ENCODE assay signal across 8 mouse cellular contexts in genomic region chr2:127584436-127584858, GRCm38 (mm10). TPM values are rescaled to one million over a fixed set of nuclear protein-coding genes. Genes with fewer than 3 reads are reported as not detected.
DNase-seq lines count a peak whose midpoint lies in the region; ATAC-seq and TF ChIP-seq lines count a peak whose summit lies in the region.

No protein-coding gene starts in this region.

- peak; percentile 68 for TF ChIP-seq POLR2A in kidney, adult 2 months (IDR thresholded peaks at IDR 0.05; ENCODE audit: low read depth, low read length)
- peak; percentile 41; the same call in 1 of the 2 replicates for TF ChIP-seq POLR2A in spleen, adult 2 months (IDR thresholded peaks at IDR 0.05; ENCODE audit: low read depth, low read length)

- peak; percentile 81 for ATAC-seq in embryonic facial prominence, embryonic 13.5 days (ENCODE audit: insufficient number of reproducible peaks, insufficient read depth, low FRiP score, low TSS enrichment, low read depth)
- ATAC-seq in limb, embryonic 12.5 days (ENCODE audit: insufficient number of reproducible peaks, insufficient read depth, low FRiP score, low TSS enrichment, low read depth) = peak; percentile 88
- peak; percentile 91 for ATAC-seq in midbrain, embryonic 15.5 days (replicated peaks)

- peak; percentile 88 for DNase-seq in 3134 (ENCODE audit: extremely low read depth, insufficient read length, low spot score)
- peak; percentile 94 to 95 for DNase-seq in adrenal gland, postnatal 36 days
- DNase-seq in heart, adult 18-20 months = peak; percentile 94 to 95
- DNase-seq in kidney, adult 2 months = peak; percentile 98
- peak; percentile 86 to 90 for DNase-seq in spleen, adult 2 months (ENCODE audit: low read depth in 1 of 2, low spot score in 2 of 2)

- WGBS in embryonic facial prominence, embryonic 13.5 days = under 1% methylated on average over 24 of the region's 24 CpGs
- WGBS in kidney, adult 2 months = 0% methylated on average over 24 of the region's 24 CpGs
- under 1% methylated on average over 24 of the region's 24 CpGs for WGBS in limb, embryonic 12.5 days
- WGBS in midbrain, embryonic 15.5 days = under 1% methylated on average over 24 of the region's 24 CpGs
- WGBS in spleen, adult 2 months = 1% methylated on average over 24 of the region's 24 CpGs

- no peak overlapping the region for H3K27ac ChIP-seq in embryonic facial prominence, embryonic 13.5 days
- no peak overlapping the region for H3K27ac ChIP-seq in kidney, adult 2 months (ENCODE audit: insufficient read depth, low read depth, low read length)
- H3K27ac ChIP-seq in limb, embryonic 12.5 days = no peak overlapping the region
- H3K27ac ChIP-seq in midbrain, embryonic 15.5 days = peak overlapping the region; percentile 68
- H3K27ac ChIP-seq in spleen, adult 2 months (ENCODE audit: insufficient read depth, low read length) = no peak overlapping the region

- H3K9me3 ChIP-seq in embryonic facial prominence, embryonic 13.5 days = no peaks in the 10 kb centered on the region
- no peaks in the 10 kb centered on the region for H3K9me3 ChIP-seq in limb, embryonic 12.5 days
- no peaks in the 10 kb centered on the region for H3K9me3 ChIP-seq in midbrain, embryonic 15.5 days

- peak overlapping the region; percentile 64 for H3K4me3 ChIP-seq in embryonic facial prominence, embryonic 13.5 days
- H3K4me3 ChIP-seq in kidney, adult 2 months (ENCODE audit: insufficient read depth, low read depth, low read length) = peak overlapping the region; percentile 69
- peak overlapping the region; percentile 66 for H3K4me3 ChIP-seq in limb, embryonic 12.5 days (replicated peaks)
- peak overlapping the region; percentile 63 for H3K4me3 ChIP-seq in midbrain, embryonic 15.5 days
- peak overlapping the region; percentile 66 for H3K4me3 ChIP-seq in spleen, adult 2 months (ENCODE audit: extremely low read depth, insufficient read depth, insufficient read length)

- peak overlapping the region; percentile 84 for H3K9ac ChIP-seq in embryonic facial prominence, embryonic 13.5 days
- H3K9ac ChIP-seq in limb, embryonic 12.5 days (replicated peaks) = peak overlapping the region; percentile 68
- peak overlapping the region; percentile 59 for H3K9ac ChIP-seq in midbrain, embryonic 15.5 days

- peaks cover 9% of the 10 kb centered on the region; the same call in 1 of the 2 replicates for H3K36me3 ChIP-seq in embryonic facial prominence, embryonic 13.5 days
- no peaks in the 10 kb centered on the region for H3K36me3 ChIP-seq in kidney, adult 2 months (ENCODE audit: control insufficient read depth, insufficient read depth, low read length)
- H3K36me3 ChIP-seq in limb, embryonic 12.5 days = peaks cover 5% of the 10 kb centered on the region; the same call in 1 of the 2 replicates
- H3K36me3 ChIP-seq in midbrain, embryonic 15.5 days (replicated peaks) = no peaks in the 10 kb centered on the region
- no peaks in the 10 kb centered on the region for H3K36me3 ChIP-seq in spleen, adult 2 months (ENCODE audit: control insufficient read depth, insufficient read depth, low read length)

- TF ChIP-seq CTCF in kidney, adult 2 months (conservative IDR thresholded peaks at IDR 0.05; ENCODE audit: insufficient read depth, insufficient read length, low read depth, low read length) = no peak
- TF ChIP-seq CTCF in spleen, adult 2 months (IDR thresholded peaks at IDR 0.05; ENCODE audit: extremely low read depth, insufficient read depth, insufficient read length, insufficient replicate concordance) = no peak

- no peaks in the 10 kb centered on the region for H3K27me3 ChIP-seq in embryonic facial prominence, embryonic 13.5 days
- H3K27me3 ChIP-seq in kidney, adult 2 months (replicated peaks; ENCODE audit: control insufficient read depth, insufficient read depth, low read length) = no peaks in the 10 kb centered on the region
- no peaks in the 10 kb centered on the region for H3K27me3 ChIP-seq in limb, embryonic 12.5 days
- H3K27me3 ChIP-seq in midbrain, embryonic 15.5 days (replicated peaks) = no peaks in the 10 kb centered on the region
- H3K27me3 ChIP-seq in spleen, adult 2 months (ENCODE audit: control insufficient read depth, insufficient read depth, low read length) = no peaks in the 10 kb centered on the region

- peak overlapping the region; percentile 80 for H3K4me2 ChIP-seq in embryonic facial prominence, embryonic 13.5 days
- H3K4me2 ChIP-seq in limb, embryonic 12.5 days = peak overlapping the region; percentile 87
- H3K4me2 ChIP-seq in midbrain, embryonic 15.5 days = peak overlapping the region; percentile 83

- H3K4me1 ChIP-seq in embryonic facial prominence, embryonic 13.5 days = peaks cover 28% of the 10 kb centered on the region
- H3K4me1 ChIP-seq in kidney, adult 2 months (ENCODE audit: control insufficient read depth, insufficient read depth, low read length) = peaks cover 13% of the 10 kb centered on the region; the same call in 1 of the 2 replicates
- peaks cover 28% of the 10 kb centered on the region for H3K4me1 ChIP-seq in limb, embryonic 12.5 days (replicated peaks)
- peaks cover 33% of the 10 kb centered on the region for H3K4me1 ChIP-seq in midbrain, embryonic 15.5 days
- peaks cover 3% of the 10 kb centered on the region; the same call in 1 of the 2 replicates for H3K4me1 ChIP-seq in spleen, adult 2 months (ENCODE audit: control insufficient read depth, insufficient read depth, insufficient read length)

RNA-seq across cellular contexts. Expression of gene Zfp661, which starts 2.4 kb away (rescaled TPM):
- 1 to 10 TPM; 3.0 to 3.2 TPM for total RNA-seq in adrenal gland, postnatal 36 days (2021)
- 6.0 and 6.8 TPM in 2 replicates for polyA plus RNA-seq in embryonic facial prominence, embryonic 13.5 days (2015; fragmentation: Nextera tagmentation; extraction: Ambion mirVana)
- total RNA-seq in heart, adult 18-20 months (2021) = 1 to 10 TPM; 1.8 to 2.2 TPM
- 3.1 and 4.1 TPM in 2 replicates for polyA plus RNA-seq in kidney, adult 2 months (2012; rRNA removed)
- polyA plus RNA-seq in limb, embryonic 12.5 days (2016; fragmentation: Nextera tagmentation; extraction: Ambion mirVana) = 5.6 and 6.7 TPM in 2 replicates
- polyA plus RNA-seq in midbrain, embryonic 15.5 days (2015; fragmentation: Nextera tagmentation; extraction: Ambion mirVana) = 8.0 and 8.4 TPM in 2 replicates
- polyA plus RNA-seq in spleen, adult 2 months (2012; rRNA removed) = 1.4 and 1.8 TPM in 2 replicates

RNA-seq across cellular contexts. Expression of gene Mrps5, which starts 2.6 kb away (rescaled TPM):
- total RNA-seq in adrenal gland, postnatal 36 days (2021) = 100 to 1,000 TPM; 113 to 115 TPM
- 135 and 137 TPM in 2 replicates for polyA plus RNA-seq in embryonic facial prominence, embryonic 13.5 days (2015; fragmentation: Nextera tagmentation; extraction: Ambion mirVana)
- 10 to 100 TPM; 78.3 to 93.4 TPM for total RNA-seq in heart, adult 18-20 months (2021)
- 72.0 and 90.4 TPM in 2 replicates for polyA plus RNA-seq in kidney, adult 2 months (2012; rRNA removed)
- 153 and 162 TPM in 2 replicates for polyA plus RNA-seq in limb, embryonic 12.5 days (2016; fragmentation: Nextera tagmentation; extraction: Ambion mirVana)
- polyA plus RNA-seq in midbrain, embryonic 15.5 days (2015; fragmentation: Nextera tagmentation; extraction: Ambion mirVana) = 145 and 151 TPM in 2 replicates
- polyA plus RNA-seq in spleen, adult 2 months (2012; rRNA removed) = 23.3 and 34.5 TPM in 2 replicates

RNA-seq across cellular contexts. Expression of gene Prom2, which starts 43.2 kb away (rescaled TPM):
- under 1 TPM; 0.20 to 0.46 TPM for total RNA-seq in adrenal gland, postnatal 36 days (2021)
- 2.9 and 3.0 TPM in 2 replicates for polyA plus RNA-seq in embryonic facial prominence, embryonic 13.5 days (2015; fragmentation: Nextera tagmentation; extraction: Ambion mirVana)
- under 1 TPM; 0.12 to 0.21 TPM for total RNA-seq in heart, adult 18-20 months (2021)
- 15.6 and 20.5 TPM in 2 replicates for polyA plus RNA-seq in kidney, adult 2 months (2012; rRNA removed)
- polyA plus RNA-seq in limb, embryonic 12.5 days (2016; fragmentation: Nextera tagmentation; extraction: Ambion mirVana) = 1.2 and 1.7 TPM in 2 replicates
- 0.06 and 0.14 TPM in 2 replicates for polyA plus RNA-seq in midbrain, embryonic 15.5 days (2015; fragmentation: Nextera tagmentation; extraction: Ambion mirVana)
- polyA plus RNA-seq in spleen, adult 2 months (2012; rRNA removed) = 0.28 and 0.39 TPM in 2 replicates
